Mouse (Mus musculus) MEL (cell line): ENCODE measurements around the gene Tefm.

ENCODE experiments used
- CHD2 ChIP-seq: IDR thresholded peaks from 2 replicates; pipeline ENCODE4 v1.6.1; 2011; ENCODE audit warnings: low read length, improper control_type of control experiment
- CTCF ChIP-seq, 3 experiments: IDR thresholded peaks in 2 of 3; conservative IDR thresholded peaks in 1 of 3; 2 replicates each; pipeline ENCODE4 v1.5.1; 2011 to 2012; ENCODE audit warnings: low read length in 3 of 3, low read depth in 2 of 3, mild to moderate bottlenecking in 2 of 3, improper control_type of control experiment in 1 of 3, inconsistent platforms in 1 of 3, mixed read lengths in 1 of 3, moderate library complexity in 1 of 3; ENCODE audit not compliant: control insufficient read depth in 1 of 3, insufficient read depth in 1 of 3, poor library complexity in 1 of 3, severe bottlenecking in 1 of 3
- MAX ChIP-seq: IDR thresholded peaks from 2 replicates; pipeline ENCODE4 v1.6.1; 2011; ENCODE audit warnings: low read length, improper control_type of control experiment
- MAZ ChIP-seq: IDR thresholded peaks from 2 replicates; pipeline ENCODE4 v1.6.1; 2012; ENCODE audit warnings: low read depth, mild to moderate bottlenecking, inconsistent platforms, low read length, improper control_type of control experiment
- MEF2A ChIP-seq: IDR thresholded peaks from 2 replicates; pipeline ENCODE4 v1.6.1; 2014; ENCODE audit warnings: low read depth, mild to moderate bottlenecking, inconsistent platforms, low read length, improper control_type of control experiment; ENCODE audit not compliant: poor library complexity, insufficient replicate concordance, severe bottlenecking; ENCODE audit errors: extremely low read depth
- NELFE ChIP-seq: IDR thresholded peaks from 2 replicates; pipeline ENCODE4 v1.6.1; 2011; ENCODE audit warnings: low read depth, low read length, improper control_type of control experiment
- POLR2A ChIP-seq, 2 experiments: IDR thresholded peaks; 2 replicates each; pipeline ENCODE4 v1.6.1; 2011 to 2012; ENCODE audit warnings: low read length in 2 of 2, mild to moderate bottlenecking in 2 of 2, control low read depth in 1 of 2, improper control_type of control experiment in 1 of 2, low read depth in 1 of 2, moderate library complexity in 1 of 2; ENCODE audit not compliant: control insufficient read depth in 1 of 2, insufficient read depth in 1 of 2, poor library complexity in 1 of 2
- RCOR1 ChIP-seq: IDR thresholded peaks from 2 replicates; pipeline ENCODE4 v1.6.1; 2012; ENCODE audit warnings: low read depth, mild to moderate bottlenecking, inconsistent platforms, low read length, improper control_type of control experiment
- TAL1 ChIP-seq: IDR thresholded peaks from 2 replicates; pipeline ENCODE4 v1.6.1; 2012; ENCODE audit warnings: mild to moderate bottlenecking, inconsistent platforms, low read length, moderate library complexity, mixed read lengths
- USF1 ChIP-seq: IDR thresholded peaks from 2 replicates; pipeline ENCODE4 v1.6.1; 2014; ENCODE audit warnings: low read depth, mild to moderate bottlenecking, inconsistent platforms, low read length, improper control_type of control experiment, moderate library complexity
- USF2 ChIP-seq, 2 experiments: IDR thresholded peaks; 2 replicates each; pipeline ENCODE4 v1.6.1; 2011 to 2012; ENCODE audit warnings: improper control_type of control experiment in 2 of 2, low read length in 2 of 2, borderline replicate concordance in 1 of 2, inconsistent platforms in 1 of 2, low read depth in 1 of 2, mild to moderate bottlenecking in 1 of 2; ENCODE audit not compliant: insufficient read depth in 1 of 2
- ZC3H11A ChIP-seq: IDR thresholded peaks from 2 replicates; pipeline ENCODE4 v1.6.1; 2012; ENCODE audit warnings: low read depth, mild to moderate bottlenecking, inconsistent platforms, low read length, improper control_type of control experiment
- ZKSCAN1 ChIP-seq: IDR thresholded peaks from 2 replicates; pipeline ENCODE4 v1.6.1; 2012; ENCODE audit warnings: low read depth, mild to moderate bottlenecking, inconsistent platforms, low read length, improper control_type of control experiment, moderate library complexity

GRCm38 (mm10) chr11:80148313-80148712, 6.3 kb upstream of the Tefm start:
- TF ChIP-seq CTCF (IDR thresholded peaks at IDR 0.05 in 2 of 3, conservative IDR thresholded peaks at IDR 0.05 in 1 of 3; ENCODE audit: control insufficient read depth in 1 of 3, insufficient read depth in 1 of 3, low read depth in 2 of 3, low read length in 3 of 3, poor library complexity in 1 of 3, severe bottlenecking in 1 of 3): no peak
- no peak for TF ChIP-seq TAL1
- TF ChIP-seq CHD2: no peak
- no peak for TF ChIP-seq MAX
- no peak for TF ChIP-seq USF2 (IDR thresholded peaks at IDR 0.05; ENCODE audit: borderline replicate concordance in 1 of 2, insufficient read depth in 1 of 2, low read depth in 1 of 2, low read length in 2 of 2)
- no peak for TF ChIP-seq POLR2A (IDR thresholded peaks at IDR 0.05; ENCODE audit: control insufficient read depth in 1 of 2, insufficient read depth in 1 of 2, low read depth in 1 of 2, low read length in 2 of 2, poor library complexity in 1 of 2)
- TF ChIP-seq MEF2A: no peak
- no peak for TF ChIP-seq MAZ
- no peak for TF ChIP-seq USF1
- no peak for TF ChIP-seq ZC3H11A
- TF ChIP-seq ZKSCAN1: no peak
- TF ChIP-seq NELFE: no peak
- TF ChIP-seq RCOR1: no peak
